Mouse (Mus musculus) intestine, embryonic 15.5 days (tissue): Measurements from ENCODE around the gene Snx11. TPM values are rescaled to one million over a fixed set of nuclear protein-coding genes. Genes with fewer than 3 reads are reported as not detected.

Source experiments
- ATAC-seq: fragments of 200-750 bp; cut with Nextera tagmentation; 2 replicates; pipeline ENCODE4 v1.8.0; 2017; ENCODE audit warnings: moderate TSS enrichment, moderate library complexity
- H3K27ac ChIP-seq: fragments of 300-500 bp; sonication (generic); 2 replicates; pipeline ENCODE4 v1.5.1; 2015; ENCODE audit warnings: mild to moderate bottlenecking, inconsistent platforms
- H3K27me3 ChIP-seq: fragments of 300-500 bp; sonication (generic); replicated peaks from 2 replicates; pipeline ENCODE4 v1.6.1; 2015; ENCODE audit warnings: inconsistent platforms
- H3K36me3 ChIP-seq: fragments of 300-500 bp; sonication (generic); 2 replicates; pipeline ENCODE4 v1.6.1; 2015; ENCODE audit warnings: inconsistent platforms
- H3K4me1 ChIP-seq: fragments of 300-500 bp; sonication (generic); replicated peaks from 2 replicates; pipeline ENCODE4 v1.6.1; 2015; ENCODE audit warnings: inconsistent platforms
- H3K4me2 ChIP-seq: fragments of 300-500 bp; sonication (generic); replicated peaks from 2 replicates; pipeline ENCODE4 v1.6.1; 2015; ENCODE audit warnings: mild to moderate bottlenecking, inconsistent platforms
- H3K4me3 ChIP-seq: fragments of 300-500 bp; sonication (generic); replicated peaks from 2 replicates; pipeline ENCODE4 v1.5.1; 2015; ENCODE audit warnings: inconsistent platforms
- H3K9ac ChIP-seq: fragments of 300-500 bp; sonication (generic); 2 replicates; pipeline ENCODE4 v1.6.1; 2015; ENCODE audit warnings: inconsistent platforms
- H3K9me3 ChIP-seq: fragments of 300-500 bp; sonication (generic); 2 replicates; pipeline ENCODE4 v1.6.1; 2016; ENCODE audit warnings: inconsistent platforms
- WGBS: fragments of 180-500 bp; shearing (Covaris S2); methylation state at CpG from one replicate; pipeline ENCODE4 v1.1.7; 2015; 5-methylcytosine and 5-hydroxymethylcytosine counted together
- polyA plus RNA-seq: library from polyadenylated mRNA; unstranded; fragments of >200 nt; fragmentation: Nextera tagmentation; extraction: Ambion mirVana; gene quantifications from 2 replicates; pipeline ENCODE4 v1.2.1, GENCODE M21; 2015

Gene Snx11
- polyA plus RNA-seq, 1 experiment from 2014 or later = 14.6 TPM

GRCm38 (mm10) chr11:96728577-96728976 lies 48.8 kb downstream of the Snx11 start:
- no peaks in the 10 kb centered on the region; the same call in 1 of the 2 replicates for H3K27me3 ChIP-seq
- H3K27ac ChIP-seq = no peak overlapping the region
- H3K4me1 ChIP-seq = 0 out of 2 replicates have a peak, but pooled peaks cover 2% of the 10 kb centered on the region
- no peak overlapping the region for H3K4me3 ChIP-seq
- ATAC-seq = no peak
- H3K9me3 ChIP-seq = no peaks in the 10 kb centered on the region
- WGBS = 82% methylated on average over 2 of the region's 2 CpGs
- H3K9ac ChIP-seq = no peak overlapping the region
- no peak overlapping the region for H3K4me2 ChIP-seq
- H3K36me3 ChIP-seq = no peaks in the 10 kb centered on the region

GRCm38 (mm10) chr11:96725833-96726232 lies 51.5 kb downstream of the Snx11 start:
- Histone ChIP-seq H3K36me3 (no peaks in the 10 kb centered on the region), H3K4me2 (no peak overlapping the region), H3K4me1 (no peaks in the 10 kb centered on the region), H3K27me3 (no peaks in the 10 kb centered on the region; the same call in 1 of the 2 replicates), H3K27ac (no peak overlapping the region), H3K9ac (no peak overlapping the region), H3K4me3 (no peak overlapping the region), H3K9me3 (no peaks in the 10 kb centered on the region)
- 64% methylated on average over 1 of the region's 1 CpGs for WGBS
- ATAC-seq = no peak

GRCm38 (mm10) chr11:96718609-96719008 lies 58.8 kb downstream of the Snx11 start:
- no peak overlapping the region for H3K4me3 ChIP-seq
- no peaks in the 10 kb centered on the region for H3K36me3 ChIP-seq
- no peaks in the 10 kb centered on the region for H3K9me3 ChIP-seq
- H3K4me2 ChIP-seq = no peak overlapping the region
- no peak overlapping the region for H3K27ac ChIP-seq
- H3K4me1 ChIP-seq = no peaks in the 10 kb centered on the region
- no peaks in the 10 kb centered on the region for H3K27me3 ChIP-seq
- ATAC-seq = no peak
- WGBS = 70% methylated on average over 7 of the region's 7 CpGs
- H3K9ac ChIP-seq = no peak overlapping the region

Other genes starting within 250 kb of the Snx11 start
- 92.8 and 101 TPM in 2 replicates for gene Cbx1, start 11.6 kb upstream of the Snx11 start, polyA plus RNA-seq
- 50.4 and 52.6 TPM in 2 replicates for gene Nfe2l1, start 52.4 kb upstream of the Snx11 start, polyA plus RNA-seq
- gene Copz2, start 72.3 kb upstream of the Snx11 start, polyA plus RNA-seq = 93.5 and 94.6 TPM in 2 replicates
- 64.2 and 66.7 TPM in 2 replicates for gene Cdk5rap3, start 138.9 kb upstream of the Snx11 start, polyA plus RNA-seq
- 84.7 and 86.9 TPM in 2 replicates for gene Prr15l, start 150.5 kb upstream of the Snx11 start, polyA plus RNA-seq
- 81.9 and 92.8 TPM in 2 replicates for gene Pnpo, start 166.4 kb upstream of the Snx11 start, polyA plus RNA-seq
- 13.3 and 15.1 TPM in 2 replicates for gene Sp2, start 205.4 kb upstream of the Snx11 start, polyA plus RNA-seq
- 0.29 and 0.30 TPM in 2 replicates for gene Sp6, start 235.8 kb upstream of the Snx11 start, polyA plus RNA-seq